Mouse (Mus musculus): ENCODE measurements around the gene Crtc2. TPM values are rescaled to one million over a fixed set of nuclear protein-coding genes. Genes with fewer than 3 reads are reported as not detected.
A peak's percentile ranks its signal among the peaks of the same experiment; 100 is the strongest.

Gene Crtc2
- total and polyA plus RNA-seq, 2 experiments from 2014 or later, result 14.7 to 17.2 TPM

- Histone ChIP-seq H3K9ac (peak within 1 kb of the TSS; percentile 91), H3K4me1 (ENCODE audit: insufficient read depth) (peaks cover 14% of the 10 kb centered on the region), H3K27me3 (ENCODE audit: insufficient read depth, low read length) (no peaks in the 10 kb centered on the region), H3K27ac (ENCODE audit: low read depth, low read length) (peak within 1 kb of the TSS; percentile 85), H3K36me3 (ENCODE audit: insufficient read depth) (peaks cover 38% of the 10 kb centered on the region), H3K4me2 (ENCODE audit: low read depth) (peak within 1 kb of the TSS; percentile 53), H3K4me3 (ENCODE audit: low read depth, low read length) (peak within 1 kb of the TSS; percentile 74), H3K9me3 (ENCODE audit: low read length) (no peaks in the 10 kb centered on the region)
- ATAC-seq (peak; percentile 97), DNase-seq (peak; percentile 96)
- TF ChIP-seq CTCF (IDR thresholded peaks at IDR 0.05; ENCODE audit: low read depth), result no peak
- WGBS, result under 1% methylated on average over 42 of the region's 42 CpGs
Observed at GRCm38 (mm10) chr3:90213377-90213866, 40.5 kb upstream of the Crtc2 start, which contains the start of the genes Rps27 and Rab13. TSS of gene Rps27 (minus strand) at chr3:90213651. TSS of gene Rab13 (plus strand) at chr3:90213695.

GRCm38 (mm10) chr3:90213956-90214684 lies 39.8 kb upstream of the Crtc2 start:
- ATAC-seq, result peak; percentile 28; the same call in 1 of the 2 replicates

GRCm38 (mm10) chr3:90215825-90216380 lies 38.1 kb upstream of the Crtc2 start:
- no peaks in the 10 kb centered on the region for H3K27me3 ChIP-seq (ENCODE audit: insufficient read depth, low read length)
- TF ChIP-seq CTCF (IDR thresholded peaks at IDR 0.05; ENCODE audit: low read depth), result no peak
- H3K9me3 ChIP-seq (ENCODE audit: low read length), result no peaks in the 10 kb centered on the region
- 36% methylated on average over 1 of the region's 1 CpGs for WGBS
- H3K9ac ChIP-seq, result no peak overlapping the region
- H3K4me1 ChIP-seq (ENCODE audit: insufficient read depth), result peaks cover 19% of the 10 kb centered on the region
- no peak for ATAC-seq
- H3K4me2 ChIP-seq (ENCODE audit: low read depth), result no peak overlapping the region
- peaks cover 15% of the 10 kb centered on the region for H3K36me3 ChIP-seq (ENCODE audit: insufficient read depth)
- no peak overlapping the region for H3K4me3 ChIP-seq (ENCODE audit: low read depth, low read length)
- H3K27ac ChIP-seq (ENCODE audit: low read depth, low read length), result no peak overlapping the region
- no peak for DNase-seq

More at GRCm38 (mm10) chr3:90213956-90214684, 39.8 kb upstream of the Crtc2 start:
- DNase-seq, result no peak
- H3K27ac ChIP-seq (ENCODE audit: low read depth, low read length), result peak overlapping the region; percentile 85
- H3K4me1 ChIP-seq (ENCODE audit: insufficient read depth), result peaks cover 14% of the 10 kb centered on the region
- H3K9ac ChIP-seq, result peak overlapping the region; percentile 91
- WGBS, result 11% methylated on average over 12 of the region's 12 CpGs
- H3K4me3 ChIP-seq (ENCODE audit: low read depth, low read length), result peak overlapping the region; percentile 74
- no peak for TF ChIP-seq CTCF (IDR thresholded peaks at IDR 0.05; ENCODE audit: low read depth)
- H3K27me3 ChIP-seq (ENCODE audit: insufficient read depth, low read length), result no peaks in the 10 kb centered on the region
- H3K36me3 ChIP-seq (ENCODE audit: insufficient read depth), result peaks cover 31% of the 10 kb centered on the region
- peak overlapping the region; percentile 53 for H3K4me2 ChIP-seq (ENCODE audit: low read depth)
- H3K9me3 ChIP-seq (ENCODE audit: low read length), result no peaks in the 10 kb centered on the region

GRCm38 (mm10) chr3:90220088-90220487 lies 33.9 kb upstream of the Crtc2 start:
- peak overlapping the region; percentile 52; the same call in 1 of the 2 replicates for H3K27ac ChIP-seq (ENCODE audit: low read depth, low read length)
- DNase-seq (peak; percentile 82), ATAC-seq (peak; percentile 80)
- H3K9me3 ChIP-seq (ENCODE audit: low read length), result no peaks in the 10 kb centered on the region
- TF ChIP-seq CTCF (IDR thresholded peaks at IDR 0.05; ENCODE audit: low read depth), result peak; percentile 77
- WGBS, result 13% methylated on average over 6 of the region's 6 CpGs
- peak overlapping the region; percentile 41; the same call in 1 of the 2 replicates for H3K9ac ChIP-seq
- H3K4me3 ChIP-seq (ENCODE audit: low read depth, low read length), result peak overlapping the region; percentile 37
- 0 out of 2 replicates have a peak, but pooled peaks cover 5% of the 10 kb centered on the region for H3K4me1 ChIP-seq (ENCODE audit: insufficient read depth)
- H3K4me2 ChIP-seq (ENCODE audit: low read depth), result peak overlapping the region; percentile 78
- no peaks in the 10 kb centered on the region for H3K36me3 ChIP-seq (ENCODE audit: insufficient read depth)
- H3K27me3 ChIP-seq (ENCODE audit: insufficient read depth, low read length), result no peaks in the 10 kb centered on the region

- ATAC-seq (peak; percentile 77), DNase-seq (peak; percentile 34)
- TF ChIP-seq CTCF (IDR thresholded peaks at IDR 0.05; ENCODE audit: low read depth), result no peak
- H3K4me2 ChIP-seq (ENCODE audit: low read depth), result peak overlapping the region; percentile 78
- WGBS, result 0% methylated on average over 19 of the region's 20 CpGs
- peak overlapping the region; percentile 37 for H3K4me3 ChIP-seq (ENCODE audit: low read depth, low read length)
- H3K9me3 ChIP-seq (ENCODE audit: low read length), result no peaks in the 10 kb centered on the region
- peak overlapping the region; percentile 41 for H3K9ac ChIP-seq
- peak overlapping the region; percentile 52; the same call in 1 of the 2 replicates for H3K27ac ChIP-seq (ENCODE audit: low read depth, low read length)
- 0 out of 2 replicates have a peak, but pooled peaks cover 5% of the 10 kb centered on the region for H3K4me1 ChIP-seq (ENCODE audit: insufficient read depth)
- no peaks in the 10 kb centered on the region for H3K27me3 ChIP-seq (ENCODE audit: insufficient read depth, low read length)
- H3K36me3 ChIP-seq (ENCODE audit: insufficient read depth), result no peaks in the 10 kb centered on the region
Observed at GRCm38 (mm10) chr3:90220531-90220951, 33.4 kb upstream of the Crtc2 start.

- no peak for TF ChIP-seq CTCF (IDR thresholded peaks at IDR 0.05; ENCODE audit: low read depth)
- 0 out of 2 replicates have a peak, but pooled peaks cover 5% of the 10 kb centered on the region for H3K4me1 ChIP-seq (ENCODE audit: insufficient read depth)
- peak overlapping the region; percentile 78 for H3K4me2 ChIP-seq (ENCODE audit: low read depth)
- H3K4me3 ChIP-seq (ENCODE audit: low read depth, low read length), result peak overlapping the region; percentile 37; the same call in 1 of the 2 replicates
- WGBS, result 23% methylated on average over 5 of the region's 5 CpGs
- no peak for ATAC-seq
- H3K36me3 ChIP-seq (ENCODE audit: insufficient read depth), result no peaks in the 10 kb centered on the region
- H3K27ac ChIP-seq (ENCODE audit: low read depth, low read length), result no peak overlapping the region
- no peak for DNase-seq
- no peak overlapping the region; the same call in 1 of the 2 replicates for H3K9ac ChIP-seq
- H3K27me3 ChIP-seq (ENCODE audit: insufficient read depth, low read length), result no peaks in the 10 kb centered on the region
- H3K9me3 ChIP-seq (ENCODE audit: low read length), result no peaks in the 10 kb centered on the region
Observed at GRCm38 (mm10) chr3:90221123-90221522, 32.8 kb upstream of the Crtc2 start.

Data from forebrain, postnatal 0 days (tissue).